Mouse (Mus musculus) midbrain, postnatal 0 days (tissue): Measurements from ENCODE around the gene Uimc1. TPM values are rescaled to one million over a fixed set of nuclear protein-coding genes. Genes with fewer than 3 reads are reported as not detected.

ENCODE experiments used
- ATAC-seq: fragments of 200-750 bp; cut with Nextera tagmentation; 2 replicates; pipeline ENCODE4 v1.8.0; 2017; ENCODE audit warnings: moderate number of reproducible peaks, mild to moderate bottlenecking, moderate TSS enrichment, moderate library complexity; ENCODE audit not compliant: low FRiP score
- DNase-seq: peaks from one replicate; pipeline ENCODE4 v3.0.0-alpha.2; 2015; ENCODE audit warnings: low spot score
- H3K27ac ChIP-seq: fragments of 300-500 bp; sonication (generic); 2 replicates; pipeline ENCODE4 v1.5.1; 2014; ENCODE audit warnings: low read depth, mild to moderate bottlenecking, low read length, mixed read lengths
- H3K27me3 ChIP-seq: fragments of 300-500 bp; sonication (generic); 2 replicates; pipeline ENCODE4 v1.6.1; 2014; ENCODE audit warnings: low read length, control low read depth, mixed read lengths; ENCODE audit not compliant: insufficient read depth
- H3K36me3 ChIP-seq: fragments of 300-500 bp; sonication (generic); 2 replicates; pipeline ENCODE4 v1.6.1; 2014; ENCODE audit warnings: low read length, control low read depth, mixed read lengths; ENCODE audit not compliant: insufficient read depth
- H3K4me1 ChIP-seq: fragments of 300-500 bp; sonication (generic); 2 replicates; pipeline ENCODE4 v1.6.1; 2014; ENCODE audit warnings: mild to moderate bottlenecking, control low read depth, antibody characterized with exemption, low read length, mixed read lengths; ENCODE audit not compliant: insufficient read depth
- H3K4me2 ChIP-seq: fragments of 300-500 bp; sonication (generic); 2 replicates; pipeline ENCODE4 v1.6.1; 2014; ENCODE audit warnings: low read depth, mild to moderate bottlenecking, low read length, mixed read lengths; ENCODE audit not compliant: poor library complexity, severe bottlenecking
- H3K4me3 ChIP-seq: fragments of 300-500 bp; sonication (generic); 2 replicates; pipeline ENCODE4 v1.5.1; 2014; ENCODE audit warnings: low read depth, mild to moderate bottlenecking, low read length, moderate library complexity
- H3K9ac ChIP-seq: fragments of 300-500 bp; sonication (generic); replicated peaks from 2 replicates; pipeline ENCODE4 v1.6.1; 2014; ENCODE audit warnings: mild to moderate bottlenecking, low read length, moderate library complexity, mixed read lengths; ENCODE audit not compliant: poor library complexity, severe bottlenecking
- H3K9me3 ChIP-seq: fragments of 300-500 bp; sonication (generic); 2 replicates; pipeline ENCODE4 v1.6.1; 2016; ENCODE audit warnings: low read length, control low read depth
- CTCF ChIP-seq: IDR thresholded peaks from 2 replicates; pipeline ENCODE4 v1.5.1; 2016; ENCODE audit warnings: antibody characterized with exemption, mild to moderate bottlenecking
- WGBS: fragments of 180-500 bp; shearing (Covaris S2); extraction: QIAGEN DNeasy Blood & Tissue Kit; methylation state at CpG from one replicate; pipeline ENCODE4 v1.1.7; 2014; 5-methylcytosine and 5-hydroxymethylcytosine counted together
- polyA plus RNA-seq: library from polyadenylated mRNA; unstranded; fragments of >200 nt; fragmentation: Nextera tagmentation; extraction: Ambion mirVana; gene quantifications from 2 replicates; pipeline ENCODE4 v1.2.1, GENCODE M21; 2015
- total RNA-seq: library from RNA; depleted of rRNA; stranded (reverse); fragments of >200 nt; gene quantifications from 2 replicates; pipeline ENCODE4 v1.2.3, GENCODE M21; 2014

Uimc1 gene
- total and polyA plus RNA-seq, 2 experiments from 2014 or later = 10.5 to 13.3 TPM

DNA sequence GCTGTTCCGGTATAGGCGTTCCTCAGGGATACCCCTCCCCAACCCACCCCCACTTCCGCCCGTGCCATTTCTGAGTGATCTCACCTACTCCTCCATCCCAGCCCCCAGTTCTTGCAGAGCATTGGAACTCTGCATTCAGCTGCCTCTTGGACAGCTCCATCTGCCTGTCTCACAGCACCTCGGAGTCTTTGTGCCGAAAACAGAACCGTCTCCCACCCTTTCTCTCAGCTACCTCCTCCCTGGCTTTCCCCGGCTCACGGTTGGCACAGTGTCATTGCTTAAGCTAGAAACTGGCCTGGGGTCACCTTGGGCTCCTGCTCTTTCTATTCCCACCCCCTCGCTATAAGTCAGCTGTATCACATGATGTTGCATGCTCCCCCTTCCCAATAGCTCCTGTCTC lies 99.7 kb downstream of the Uimc1 start:
- DNase-seq (no peak), ATAC-seq (no peak)
- 79% methylated on average over 10 of the region's 10 CpGs for WGBS
- TF ChIP-seq CTCF = no peak
- no peaks in the 10 kb centered on the region for H3K9me3 ChIP-seq
- no peak overlapping the region for H3K4me3 ChIP-seq
- no peak overlapping the region for H3K9ac ChIP-seq
- no peaks in the 10 kb centered on the region for H3K4me1 ChIP-seq
- H3K36me3 ChIP-seq = peaks cover 69% of the 10 kb centered on the region
- no peaks in the 10 kb centered on the region for H3K27me3 ChIP-seq
- H3K27ac ChIP-seq = no peak overlapping the region
- no peak overlapping the region for H3K4me2 ChIP-seq

DNA sequence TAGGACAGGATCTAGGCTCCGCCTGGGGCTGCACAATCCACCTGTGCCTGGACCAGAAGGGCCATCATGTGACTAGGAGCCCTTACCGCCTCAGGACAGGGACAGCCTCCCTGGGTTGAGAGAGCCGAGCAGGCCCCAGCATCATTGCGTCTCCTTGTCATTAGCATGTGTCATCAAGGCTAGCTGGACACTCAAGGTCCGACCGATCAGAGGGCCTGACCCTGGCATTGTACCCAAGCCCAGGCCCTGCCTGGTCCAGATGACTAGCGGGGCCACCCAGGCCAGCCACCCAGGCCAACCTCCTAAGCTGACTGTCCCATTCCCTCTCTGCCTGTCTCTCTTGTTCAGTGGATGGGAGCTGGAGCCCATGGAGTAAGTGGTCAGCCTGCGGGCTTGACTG lies 102.5 kb downstream of the Uimc1 start:
- no peak for ATAC-seq

DNA sequence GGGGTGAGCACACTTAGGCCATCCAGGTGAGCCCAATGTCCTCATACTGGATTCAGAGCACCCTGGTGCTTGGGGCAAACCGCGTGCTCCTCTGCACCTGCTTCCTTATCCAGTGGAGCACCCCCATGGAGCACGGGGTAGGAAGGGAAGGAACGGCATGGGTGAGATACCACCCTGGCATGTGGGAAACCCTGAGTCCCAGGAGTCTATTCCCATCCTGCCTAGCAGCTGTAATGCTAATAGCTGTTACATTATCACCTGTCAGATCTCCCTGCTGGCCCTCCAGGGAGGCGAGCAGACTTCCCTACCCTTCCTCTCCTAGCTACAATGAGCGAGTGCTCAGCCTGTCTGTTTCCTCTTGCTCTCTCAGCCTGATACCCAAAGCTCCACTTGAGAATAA lies 104.9 kb downstream of the Uimc1 start:
- no peak overlapping the region for H3K4me2 ChIP-seq
- H3K9me3 ChIP-seq = no peaks in the 10 kb centered on the region
- peaks cover 54% of the 10 kb centered on the region for H3K36me3 ChIP-seq
- no peaks in the 10 kb centered on the region for H3K27me3 ChIP-seq
- 65% methylated on average over 6 of the region's 6 CpGs for WGBS
- no peak overlapping the region for H3K4me3 ChIP-seq
- TF ChIP-seq CTCF = no peak
- DNase-seq = no peak
- no peak for ATAC-seq
- H3K27ac ChIP-seq = no peak overlapping the region
- no peak overlapping the region for H3K9ac ChIP-seq
- no peaks in the 10 kb centered on the region for H3K4me1 ChIP-seq

More for the DNA sequence above, 102.5 kb downstream of the Uimc1 start:
- Histone ChIP-seq H3K4me3 (no peak overlapping the region), H3K4me2 (no peak overlapping the region), H3K27ac (no peak overlapping the region), H3K4me1 (no peaks in the 10 kb centered on the region), H3K27me3 (no peaks in the 10 kb centered on the region), H3K9me3 (no peaks in the 10 kb centered on the region), H3K36me3 (peaks cover 49% of the 10 kb centered on the region), H3K9ac (no peak overlapping the region)
- 79% methylated on average over 8 of the region's 8 CpGs for WGBS
- DNase-seq = no peak
- no peak for TF ChIP-seq CTCF

DNA sequence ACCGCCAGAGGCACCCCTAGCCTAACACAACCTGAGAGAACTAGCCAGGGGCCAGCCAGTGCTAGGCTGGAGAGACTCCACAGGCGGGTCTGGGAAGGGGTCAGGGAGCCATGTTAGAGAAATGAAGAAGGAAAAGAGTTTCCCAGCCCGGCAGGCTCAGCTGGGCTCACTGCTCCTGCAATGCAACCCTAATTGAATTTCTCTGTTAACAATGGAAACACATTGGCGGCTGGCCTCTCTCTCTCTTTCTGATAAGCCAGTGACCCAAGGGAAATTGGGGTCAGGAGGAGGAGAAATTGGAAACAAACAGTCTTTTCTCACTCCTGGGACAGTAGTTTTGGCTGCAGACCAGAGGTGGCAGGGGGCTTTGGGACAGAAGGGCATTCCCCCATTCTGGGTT lies 105.5 kb downstream of the Uimc1 start:
- DNase-seq = peak; percentile 52
- no peaks in the 10 kb centered on the region for H3K4me1 ChIP-seq
- no peak overlapping the region for H3K9ac ChIP-seq
- TF ChIP-seq CTCF = no peak
- H3K36me3 ChIP-seq = peaks cover 49% of the 10 kb centered on the region
- no peaks in the 10 kb centered on the region for H3K9me3 ChIP-seq
- no peak overlapping the region for H3K4me3 ChIP-seq
- H3K4me2 ChIP-seq = no peak overlapping the region
- H3K27ac ChIP-seq = no peak overlapping the region
- H3K27me3 ChIP-seq = no peaks in the 10 kb centered on the region
- WGBS = 23% methylated on average over 4 of the region's 4 CpGs
- ATAC-seq = no peak

DNA sequence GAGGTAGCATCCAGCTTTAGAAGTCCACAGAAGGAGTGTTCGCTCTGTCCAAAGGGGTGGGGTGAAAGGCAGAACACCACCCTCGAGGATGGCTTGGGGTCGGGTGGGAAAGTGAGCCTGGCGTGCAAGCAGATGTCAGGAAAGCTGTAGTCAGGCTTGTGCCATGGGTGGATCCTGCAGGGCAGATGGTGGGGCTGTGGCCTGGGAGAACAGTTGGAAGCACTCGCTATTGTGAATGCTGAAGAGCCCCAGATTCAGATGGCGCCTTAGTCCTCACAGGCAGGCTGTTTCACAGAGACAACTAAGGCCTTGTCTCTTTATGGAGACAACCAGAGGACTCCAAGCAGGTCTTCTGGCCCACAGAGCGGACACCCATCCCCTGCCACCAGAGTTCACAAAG lies 107.9 kb downstream of the Uimc1 start:
- Histone ChIP-seq H3K4me3 (no peak overlapping the region), H3K27ac (no peak overlapping the region), H3K4me2 (no peak overlapping the region), H3K4me1 (no peaks in the 10 kb centered on the region), H3K9ac (no peak overlapping the region), H3K27me3 (no peaks in the 10 kb centered on the region), H3K9me3 (no peaks in the 10 kb centered on the region), H3K36me3 (peaks cover 35% of the 10 kb centered on the region)
- 86% methylated on average over 7 of the region's 7 CpGs for WGBS
- ATAC-seq (no peak), DNase-seq (no peak)
- TF ChIP-seq CTCF = no peak

DNA sequence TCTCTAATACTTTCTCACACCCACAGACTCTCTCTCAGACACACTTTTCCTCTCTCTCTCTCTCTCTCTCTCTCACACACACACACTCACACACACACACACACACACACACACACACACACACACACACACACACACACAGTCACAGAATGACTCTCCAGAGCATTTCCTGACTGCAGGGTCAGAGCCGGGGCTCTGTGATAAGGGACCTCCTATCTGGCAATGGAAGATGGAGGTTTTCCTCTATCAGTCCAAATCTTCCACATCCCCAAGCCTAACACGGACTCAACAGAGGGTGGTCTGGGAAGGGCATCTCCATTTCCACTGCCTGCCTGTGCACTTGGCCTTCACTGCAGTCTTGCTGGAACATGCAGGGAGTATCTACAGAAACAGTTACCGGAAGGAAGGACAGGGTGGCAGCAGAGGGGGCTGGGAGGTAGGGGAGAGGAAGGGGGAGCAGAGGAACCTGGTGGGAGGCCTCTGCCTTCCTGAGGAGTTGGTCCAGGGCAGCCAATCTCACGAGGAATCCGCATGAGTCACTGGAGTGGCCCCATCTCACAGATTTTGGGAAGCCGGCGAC lies 111.8 kb downstream of the Uimc1 start:
- H3K27ac ChIP-seq = no peak overlapping the region
- no peaks in the 10 kb centered on the region for H3K27me3 ChIP-seq
- ATAC-seq (no peak), DNase-seq (no peak)
- TF ChIP-seq CTCF = no peak
- H3K4me2 ChIP-seq = no peak overlapping the region
- no peak overlapping the region for H3K9ac ChIP-seq
- peaks cover 21% of the 10 kb centered on the region for H3K36me3 ChIP-seq
- H3K4me1 ChIP-seq = no peaks in the 10 kb centered on the region
- WGBS = 56% methylated on average over 7 of the region's 7 CpGs
- no peak overlapping the region for H3K4me3 ChIP-seq
- no peaks in the 10 kb centered on the region for H3K9me3 ChIP-seq
